Mouse (Mus musculus): ENCODE results near the gene Ago3.

Ago3 gene

GRCm38 (mm10) chr4:126423866-126424265, 5.5 kb downstream of the Ago3 start:
- no peak for DNase-seq (ENCODE audit: low read depth, low spot score)

DNA sequence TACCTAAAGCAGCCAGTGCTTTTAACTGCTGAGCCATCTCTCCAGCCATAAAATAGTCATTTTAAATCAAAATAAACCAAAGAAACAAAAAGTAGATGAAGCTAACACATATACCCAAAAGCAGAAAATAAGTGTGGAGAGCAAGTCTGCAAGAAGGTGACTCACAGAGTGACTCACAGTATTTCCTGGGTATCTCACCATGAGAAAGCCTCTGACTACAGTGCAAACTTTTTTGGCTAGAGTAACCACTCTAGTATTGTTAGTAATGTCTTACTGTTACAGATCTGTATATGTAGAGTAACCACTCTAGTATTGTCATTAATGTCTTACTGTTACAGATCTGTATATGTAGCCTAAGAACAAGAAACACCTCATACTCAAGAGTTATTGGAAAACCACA, 13.6 kb downstream of the Ago3 start:
- DNase-seq (ENCODE audit: low read depth, low spot score) = peak; percentile 61

DNA sequence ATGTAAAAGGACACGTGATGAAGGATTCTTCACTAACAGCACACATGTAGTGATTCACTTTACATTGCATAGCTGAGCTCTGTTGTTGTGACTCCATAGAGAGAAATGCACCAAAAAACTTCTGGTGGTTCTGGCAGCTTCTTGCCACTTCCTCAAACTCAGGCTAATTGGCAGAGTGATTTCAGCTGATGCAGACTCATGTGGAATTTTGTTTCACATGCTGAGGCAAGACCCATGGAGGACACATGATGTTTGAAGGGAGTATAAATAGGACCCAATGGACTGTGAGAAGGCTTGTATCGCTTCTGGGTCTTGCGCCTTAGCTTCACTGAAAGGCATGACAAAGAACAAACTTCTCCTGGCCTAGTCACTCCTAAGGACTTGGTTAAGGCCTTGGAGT, 16.8 kb downstream of the Ago3 start:
- DNase-seq (ENCODE audit: low read depth, low spot score) = no peak

DNA sequence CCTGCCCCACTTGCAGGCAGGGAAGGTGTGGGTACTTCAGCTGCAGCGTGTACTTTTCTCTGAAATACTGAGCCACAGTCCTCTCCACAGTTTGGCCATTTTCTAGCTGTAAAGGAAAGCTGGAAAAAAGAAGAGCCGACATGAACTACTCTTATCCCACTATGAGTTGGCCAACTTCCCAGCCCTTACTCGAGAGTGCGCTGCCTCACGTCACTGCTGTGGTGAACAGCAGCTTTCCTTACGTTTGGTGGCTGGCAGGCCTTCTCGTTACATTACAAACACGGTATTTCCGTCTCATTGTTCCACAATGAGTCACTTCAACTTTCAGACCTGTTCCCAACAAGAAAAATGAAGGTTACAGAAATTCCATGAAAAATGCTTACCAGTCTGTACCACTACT, 57.9 kb downstream of the Ago3 start:
- DNase-seq (ENCODE audit: low read depth, low spot score) = peak; percentile 33

DNA sequence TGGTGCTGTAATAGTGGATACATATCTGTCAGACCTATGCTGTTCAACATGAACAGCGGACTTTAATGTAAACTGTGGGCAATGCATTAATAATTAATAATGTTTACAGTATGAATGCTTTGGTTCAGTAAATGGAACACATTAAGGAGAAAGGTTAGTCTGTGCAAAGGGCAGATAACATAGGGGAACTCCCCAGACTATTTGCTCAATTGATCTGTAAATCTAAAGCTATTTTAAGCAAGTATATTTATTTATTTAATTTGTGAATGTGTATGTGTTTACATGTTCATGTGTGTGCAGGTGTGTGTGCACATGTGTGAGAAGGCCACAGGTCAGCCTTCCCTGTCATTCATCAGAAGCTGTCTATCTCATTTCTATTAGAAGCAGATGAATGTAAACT, 69.3 kb downstream of the Ago3 start:
- no peak for DNase-seq (ENCODE audit: low read depth, low spot score)

DNA sequence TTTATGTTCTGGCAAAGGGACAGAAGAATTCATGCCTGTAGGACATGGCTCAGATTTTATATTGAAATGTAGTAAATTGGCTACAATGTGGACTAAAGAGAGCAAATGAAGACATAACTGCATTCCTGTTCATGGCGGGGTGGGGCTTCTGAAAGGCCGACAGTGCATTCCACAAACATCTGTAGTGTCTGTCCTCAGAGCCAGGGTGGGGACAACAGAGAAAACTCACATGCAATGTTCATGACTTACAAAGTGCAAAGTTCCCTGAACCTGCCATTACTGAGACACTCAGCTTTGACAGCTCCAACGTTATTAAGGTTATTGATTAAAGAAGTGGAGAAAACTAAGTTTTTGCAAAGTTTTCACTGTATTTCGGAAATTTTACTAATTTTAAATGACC, 85.9 kb downstream of the Ago3 start:
- DNase-seq (ENCODE audit: low read depth, low spot score) = no peak

DNA sequence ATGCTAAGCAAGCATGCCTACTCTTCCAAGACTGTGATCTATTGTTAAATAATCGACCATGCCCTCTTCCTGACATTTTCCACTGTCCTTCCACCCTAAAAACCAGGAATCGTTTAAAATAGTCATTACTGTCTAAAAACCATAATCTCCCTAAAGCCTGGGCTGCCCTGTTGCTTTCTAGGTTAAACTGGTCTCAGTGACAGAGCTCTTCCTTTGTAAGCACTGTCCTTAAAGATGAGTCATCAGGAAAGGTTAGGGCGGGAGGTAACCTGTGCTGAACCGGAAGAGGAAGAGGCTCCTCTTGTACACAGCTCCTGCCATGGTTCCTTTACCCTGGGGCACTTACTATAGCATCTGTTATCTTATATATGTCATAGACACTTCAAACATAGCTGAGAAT, 89.9 kb downstream of the Ago3 start:
- no peak for DNase-seq (ENCODE audit: low read depth, low spot score)

GRCm38 (mm10) chr4:126332358-126332757, 97.0 kb downstream of the Ago3 start:
- DNase-seq (ENCODE audit: low read depth, low spot score) = no peak

DNA sequence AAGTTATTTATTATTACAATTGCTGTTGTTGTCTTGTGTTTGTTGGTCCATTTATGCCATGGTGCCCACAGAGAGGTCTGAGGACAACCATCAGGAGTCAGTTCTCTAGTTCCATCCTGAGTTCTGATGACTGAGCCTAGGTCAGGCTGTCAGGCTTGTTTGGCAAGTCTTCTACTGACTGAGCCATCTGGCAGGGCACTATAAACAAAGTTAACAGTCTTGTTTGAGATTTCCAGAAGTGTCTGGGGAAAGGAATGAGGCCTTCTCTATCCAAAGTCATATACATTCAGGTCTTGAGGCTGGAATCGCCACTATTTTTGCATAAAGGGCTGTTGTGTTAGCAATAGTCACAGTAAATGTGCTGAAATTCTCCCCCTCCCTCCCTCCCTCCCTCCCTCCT, 97.6 kb downstream of the Ago3 start:
- DNase-seq (ENCODE audit: low read depth, low spot score) = no peak

- no peak for DNase-seq (ENCODE audit: low read depth, low spot score)
These were observed 99.1 kb downstream of the Ago3 start for GRCm38 (mm10) chr4:126330295-126330694.

- DNase-seq (ENCODE audit: low read depth, low spot score) = no peak
These were observed 103.3 kb downstream of the Ago3 start for GRCm38 (mm10) chr4:126326036-126326435.

- DNase-seq (ENCODE audit: low read depth, low spot score) = no peak
These were observed 104.0 kb downstream of the Ago3 start, which contains the start of gene Tekt2 for GRCm38 (mm10) chr4:126325281-126325861. Gene Tekt2 (minus strand): TSS chr4:126325688.

- no peak for DNase-seq (ENCODE audit: low read depth, low spot score)
These were observed 104.5 kb downstream of the Ago3 start for GRCm38 (mm10) chr4:126324861-126325260.

- no peak for DNase-seq (ENCODE audit: low read depth, low spot score)
These were observed 106.7 kb downstream of the Ago3 start for GRCm38 (mm10) chr4:126322646-126323045.

DNA sequence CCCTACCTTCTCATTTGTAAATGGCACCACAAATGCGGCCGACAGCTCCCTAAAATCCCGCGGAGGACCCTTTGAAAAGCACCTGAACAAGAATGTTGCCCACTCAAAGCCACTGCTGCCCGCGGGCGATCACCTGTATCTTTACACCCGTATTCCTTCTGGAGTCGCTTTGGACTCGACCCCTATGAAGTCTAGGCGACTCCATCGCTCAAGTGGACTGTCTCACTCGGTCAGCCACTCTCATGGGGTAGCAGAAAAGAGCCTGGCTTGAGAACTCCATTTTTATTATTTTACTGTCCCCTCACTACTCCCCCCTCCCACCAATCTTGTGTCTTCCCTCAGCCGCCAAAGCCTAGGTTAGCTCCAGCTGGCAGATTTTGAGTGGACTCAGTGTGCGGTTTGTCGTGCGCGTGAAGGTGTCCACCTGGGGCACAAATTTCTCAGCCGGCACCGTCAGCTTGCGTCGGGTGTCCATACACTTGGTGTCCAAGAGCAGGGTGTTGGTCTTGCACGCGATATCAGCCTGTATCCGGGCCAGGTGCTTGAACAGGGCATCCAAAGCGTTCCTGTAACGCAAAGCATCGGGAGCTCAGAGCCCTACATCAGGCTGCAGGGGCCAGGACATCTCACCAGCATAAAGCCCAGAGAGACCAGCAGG, 107.4 kb downstream of the Ago3 start:
- no peak for DNase-seq (ENCODE audit: low read depth, low spot score)

DNA sequence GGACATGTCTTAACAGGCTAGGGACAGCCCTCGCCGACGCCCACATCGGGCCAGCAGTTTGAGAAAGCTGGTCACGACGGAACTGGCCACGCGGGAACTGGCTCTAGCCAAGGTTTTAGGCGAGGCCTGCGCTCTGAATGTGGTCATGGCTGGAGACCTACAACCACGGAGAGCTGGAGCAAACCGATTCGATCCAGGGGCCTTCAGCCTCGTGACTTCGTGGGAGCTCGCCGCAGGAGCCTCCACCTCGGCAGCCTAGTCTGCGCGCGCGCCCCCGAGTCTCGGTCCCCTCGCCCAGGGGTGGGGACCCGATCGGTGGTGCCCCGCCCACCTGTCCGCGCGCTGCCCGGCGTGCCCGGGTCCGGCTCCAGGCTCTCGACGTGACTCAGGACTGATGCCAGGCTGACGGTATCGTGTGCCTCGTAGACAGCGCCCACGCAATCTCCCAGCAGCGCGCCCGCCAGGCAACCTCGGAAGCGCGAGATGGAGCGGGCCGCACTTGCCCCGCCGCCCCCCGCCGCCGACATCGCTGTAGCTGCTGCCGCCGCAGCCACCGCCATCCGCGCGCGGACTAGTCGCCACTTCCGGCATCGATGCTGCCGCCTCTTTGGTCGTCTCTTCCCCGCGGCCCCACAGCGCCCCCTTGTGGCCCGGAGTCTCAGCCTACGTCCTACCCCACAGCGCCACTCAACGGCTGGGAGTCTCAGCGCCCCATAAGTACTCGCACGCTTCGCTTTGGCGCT, 108.1 kb downstream of the Ago3 start, which contains the start of gene Adprhl2:
Gene Adprhl2, minus strand, starts transcription at position 593 of the 743 bp plus-strand sequence.
- DNase-seq (ENCODE audit: low read depth, low spot score) = peak; percentile 99

DNA sequence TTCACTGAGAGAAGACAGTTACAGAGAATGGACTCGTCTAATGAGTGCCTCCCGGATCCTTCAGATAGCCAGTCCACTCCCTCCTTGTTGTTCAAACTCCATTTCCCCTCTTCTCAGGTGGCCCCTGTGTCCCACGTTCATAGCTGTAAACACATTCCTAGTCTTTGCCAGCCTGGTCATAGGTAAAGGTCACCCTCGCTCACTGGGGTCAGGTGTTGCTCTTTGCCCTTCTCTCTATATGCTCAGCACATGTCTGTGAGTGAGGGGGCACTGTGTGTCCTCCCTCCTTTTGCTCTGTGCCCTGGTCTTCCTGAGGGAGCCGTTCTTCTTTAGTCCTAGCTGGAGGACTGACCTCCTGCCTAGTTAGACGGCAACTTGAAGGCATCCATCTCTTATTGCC, 109.5 kb downstream of the Ago3 start:
- no peak for DNase-seq (ENCODE audit: low read depth, low spot score)

DNA sequence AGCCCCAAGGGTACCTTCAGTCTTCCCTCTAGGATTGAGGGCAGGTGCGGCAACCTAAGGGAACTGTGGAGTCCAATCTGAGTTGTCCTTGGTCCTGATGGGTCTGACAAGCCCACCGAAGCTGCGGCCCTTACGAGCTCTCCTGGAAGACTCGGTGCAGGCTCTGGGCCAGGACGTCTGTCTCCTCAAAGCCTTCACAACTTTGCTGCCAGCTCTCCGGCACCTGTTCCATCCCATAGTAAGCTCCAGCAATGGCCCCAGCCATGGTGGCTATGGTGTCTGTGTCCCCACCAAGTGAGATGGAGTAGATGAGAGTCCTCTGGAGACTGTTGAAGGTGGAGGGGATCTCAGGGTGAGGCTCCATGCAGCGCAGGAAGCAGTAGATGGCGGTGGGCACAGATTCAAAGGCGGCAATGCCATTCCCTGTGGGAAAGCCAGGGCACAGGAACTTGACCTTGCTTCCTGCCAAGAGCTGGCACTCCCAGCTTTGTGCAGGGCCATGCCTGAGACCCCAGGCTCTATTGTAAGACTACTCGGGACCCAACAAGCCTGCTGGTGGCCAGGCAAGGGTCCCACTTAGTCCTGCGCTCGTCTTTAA, 112.8 kb downstream of the Ago3 start:
- no peak for DNase-seq (ENCODE audit: low read depth, low spot score)

DNA sequence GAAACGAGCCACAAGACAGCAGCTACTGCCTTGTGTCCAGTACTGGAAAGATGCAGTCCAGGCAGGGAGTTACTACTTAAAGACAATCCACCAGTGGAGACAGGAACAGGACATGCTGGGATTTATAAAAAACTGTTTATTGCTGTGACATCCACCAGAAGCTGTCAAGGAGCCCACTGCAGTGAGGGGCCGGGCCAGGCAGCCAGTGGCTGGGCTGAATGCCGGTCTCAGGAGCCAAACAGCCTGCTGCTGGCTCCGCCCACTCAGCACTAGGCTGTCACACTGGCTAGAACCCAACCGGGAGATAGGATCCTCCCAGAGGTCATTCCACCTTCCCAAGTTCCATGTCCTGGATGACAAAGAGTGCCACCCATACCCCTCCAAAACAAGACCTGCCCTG, 113.4 kb downstream of the Ago3 start:
- peak; percentile 60 for DNase-seq (ENCODE audit: low read depth, low spot score)

DNA sequence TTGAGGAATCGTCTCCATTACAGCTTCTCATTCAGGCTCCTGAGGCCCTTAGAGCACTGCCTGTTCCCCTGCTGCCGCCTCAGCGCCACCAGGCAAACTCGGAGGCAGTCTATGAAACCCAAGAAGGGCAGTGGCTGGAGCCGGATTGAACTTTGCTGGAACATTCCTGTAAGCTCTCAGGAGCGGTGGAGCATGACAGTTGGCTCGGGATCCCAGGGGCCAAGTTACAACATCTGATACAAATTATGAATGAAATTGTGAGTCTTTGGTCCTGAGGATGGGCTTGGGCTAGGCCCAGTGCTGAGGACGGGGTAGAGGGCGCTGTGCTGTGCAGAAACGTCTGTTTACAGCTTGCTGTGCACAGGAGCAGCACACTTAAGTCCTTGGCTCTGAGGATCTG, 115.0 kb downstream of the Ago3 start:
- DNase-seq (ENCODE audit: low read depth, low spot score) = no peak

GRCm38 (mm10) chr4:126313202-126313601, 116.2 kb downstream of the Ago3 start:
- no peak for DNase-seq (ENCODE audit: low read depth, low spot score)

- DNase-seq (ENCODE audit: low read depth, low spot score) = no peak
These were observed 117.7 kb downstream of the Ago3 start for GRCm38 (mm10) chr4:126311566-126312200.
